Mouse (Mus musculus) MEL (cell line): ENCODE measurements around the gene Ccnc. TPM values are rescaled to one million over a fixed set of nuclear protein-coding genes. Genes with fewer than 3 reads are reported as not detected.
A peak's percentile ranks its signal among the peaks of the same experiment; 100 is the strongest.

Experiments
- DNase-seq: peaks from one replicate; pipeline ENCODE4 v3.0.0; 2011; ENCODE audit warnings: low read depth, low spot score
- H3K27ac ChIP-seq: 2 replicates; pipeline ENCODE4 v1.5.1; 2012; ENCODE audit warnings: low read depth, mild to moderate bottlenecking, control low read depth, low read length, moderate library complexity; ENCODE audit not compliant: control insufficient read depth
- H3K27me3 ChIP-seq, 2 experiments: fragments of 150-350 bp in 1 of 2; sonication (generic) in 1 of 2; 2 replicates each; pipeline ENCODE4 v1.6.1; 2012; ENCODE audit warnings: low read length in 2 of 2, mild to moderate bottlenecking in 2 of 2, improper control_type of control experiment in 1 of 2, moderate library complexity in 1 of 2; ENCODE audit not compliant: insufficient read depth in 2 of 2, control insufficient read depth in 1 of 2
- H3K36me3 ChIP-seq, 2 experiments: 2 replicates each; pipeline ENCODE4 v1.6.1; 2012 to 2014; ENCODE audit warnings: low read length in 2 of 2, improper control_type of control experiment in 1 of 2, inconsistent platforms in 1 of 2, mild to moderate bottlenecking in 1 of 2; ENCODE audit not compliant: insufficient read depth in 2 of 2, control insufficient read depth in 1 of 2
- H3K4me1 ChIP-seq, 2 experiments: fragments of 150-350 bp in 1 of 2; sonication (generic) in 1 of 2; 2 replicates each; pipeline ENCODE4 v1.6.1; 2012; ENCODE audit warnings: low read length in 2 of 2, improper control_type of control experiment in 1 of 2, mild to moderate bottlenecking in 1 of 2; ENCODE audit not compliant: insufficient read depth in 2 of 2, control insufficient read depth in 1 of 2
- H3K4me3 ChIP-seq, 2 experiments: fragments of 150-350 bp in 1 of 2; sonication (generic) in 1 of 2; 2 replicates each; pipeline ENCODE4 v1.5.1; 2012; ENCODE audit warnings: low read depth in 2 of 2, low read length in 2 of 2, mild to moderate bottlenecking in 2 of 2, moderate library complexity in 2 of 2, control low read depth in 1 of 2, improper control_type of control experiment in 1 of 2; ENCODE audit not compliant: control insufficient read depth in 1 of 2, insufficient read depth in 1 of 2
- H3K79me2 ChIP-seq: 2 replicates; pipeline ENCODE4 v1.6.1; 2012; ENCODE audit warnings: mild to moderate bottlenecking, low read length, moderate library complexity; ENCODE audit not compliant: control insufficient read depth, poor library complexity, insufficient read depth
- H3K9ac ChIP-seq: 2 replicates; pipeline ENCODE4 v1.6.1; 2012; ENCODE audit warnings: low read depth, mild to moderate bottlenecking, control low read depth, low read length, moderate library complexity; ENCODE audit not compliant: control insufficient read depth, poor library complexity, severe bottlenecking
- H3K9me3 ChIP-seq: fragments of 150-350 bp; sonication (generic); replicated peaks from 2 replicates; pipeline ENCODE4 v1.6.1; 2012; ENCODE audit warnings: mild to moderate bottlenecking, low read length, improper control_type of control experiment, moderate library complexity; ENCODE audit not compliant: insufficient read depth
- BHLHE40 ChIP-seq: IDR thresholded peaks from 2 replicates; pipeline ENCODE4 v1.6.1; 2012; ENCODE audit warnings: low read depth, mild to moderate bottlenecking, inconsistent platforms, low read length, improper control_type of control experiment, borderline replicate concordance
- CHD1 ChIP-seq: IDR thresholded peaks from 2 replicates; pipeline ENCODE4 v1.6.1; 2012; ENCODE audit warnings: low read depth, mild to moderate bottlenecking, inconsistent platforms, low read length, improper control_type of control experiment
- CHD2 ChIP-seq: IDR thresholded peaks from 2 replicates; pipeline ENCODE4 v1.6.1; 2011; ENCODE audit warnings: low read length, improper control_type of control experiment
- CTCF ChIP-seq, 3 experiments: IDR thresholded peaks in 2 of 3; conservative IDR thresholded peaks in 1 of 3; 2 replicates each; pipeline ENCODE4 v1.5.1; 2011 to 2012; ENCODE audit warnings: low read length in 3 of 3, low read depth in 2 of 3, mild to moderate bottlenecking in 2 of 3, improper control_type of control experiment in 1 of 3, inconsistent platforms in 1 of 3, mixed read lengths in 1 of 3, moderate library complexity in 1 of 3; ENCODE audit not compliant: control insufficient read depth in 1 of 3, insufficient read depth in 1 of 3, poor library complexity in 1 of 3, severe bottlenecking in 1 of 3
- E2F4 ChIP-seq: IDR thresholded peaks from 2 replicates; pipeline ENCODE4 v1.6.1; 2011; ENCODE audit warnings: low read depth, low read length, improper control_type of control experiment, borderline replicate concordance
- ELF1 ChIP-seq: IDR thresholded peaks from 2 replicates; pipeline ENCODE4 v1.6.1; 2014; ENCODE audit warnings: low read depth, mild to moderate bottlenecking, inconsistent platforms, low read length, improper control_type of control experiment, moderate library complexity
- EP300 ChIP-seq, 2 experiments: IDR thresholded peaks; 2 replicates each; pipeline ENCODE4 v1.6.1; 2011; ENCODE audit warnings: improper control_type of control experiment in 2 of 2, low read length in 2 of 2, low read depth in 1 of 2, mild to moderate bottlenecking in 1 of 2
- ETS1 ChIP-seq: IDR thresholded peaks from 2 replicates; pipeline ENCODE4 v1.6.1; 2012; ENCODE audit warnings: low read depth, mild to moderate bottlenecking, inconsistent platforms, low read length, improper control_type of control experiment, moderate library complexity
- GABPA ChIP-seq: IDR thresholded peaks from 2 replicates; pipeline ENCODE4 v1.6.1; 2012; ENCODE audit warnings: low read depth, mild to moderate bottlenecking, inconsistent platforms, low read length, improper control_type of control experiment, moderate library complexity
- HCFC1 ChIP-seq: IDR thresholded peaks from 2 replicates; pipeline ENCODE4 v1.6.1; 2012; ENCODE audit warnings: low read depth, mild to moderate bottlenecking, inconsistent platforms, low read length, improper control_type of control experiment, moderate library complexity
- JUND ChIP-seq: IDR thresholded peaks from 2 replicates; pipeline ENCODE4 v1.6.1; 2011; ENCODE audit warnings: low read depth, mild to moderate bottlenecking, improper control_type of control experiment, low read length
- KAT2A ChIP-seq: conservative IDR thresholded peaks from 2 replicates; pipeline ENCODE4 v1.6.1; 2012; ENCODE audit warnings: low read depth, low read length, improper control_type of control experiment, inconsistent platforms
- MAFK ChIP-seq: IDR thresholded peaks from 2 replicates; pipeline ENCODE4 v1.6.1; 2011; ENCODE audit warnings: low read depth, mild to moderate bottlenecking, low read length, improper control_type of control experiment, borderline replicate concordance
- MAX ChIP-seq: IDR thresholded peaks from 2 replicates; pipeline ENCODE4 v1.6.1; 2011; ENCODE audit warnings: low read length, improper control_type of control experiment
- MAZ ChIP-seq: IDR thresholded peaks from 2 replicates; pipeline ENCODE4 v1.6.1; 2012; ENCODE audit warnings: low read depth, mild to moderate bottlenecking, inconsistent platforms, low read length, improper control_type of control experiment
- MEF2A ChIP-seq: IDR thresholded peaks from 2 replicates; pipeline ENCODE4 v1.6.1; 2014; ENCODE audit warnings: low read depth, mild to moderate bottlenecking, inconsistent platforms, low read length, improper control_type of control experiment; ENCODE audit not compliant: poor library complexity, insufficient replicate concordance, severe bottlenecking; ENCODE audit errors: extremely low read depth
- MXI1 ChIP-seq: IDR thresholded peaks from 2 replicates; pipeline ENCODE4 v1.6.1; 2011; ENCODE audit warnings: mild to moderate bottlenecking, low read depth, low read length, improper control_type of control experiment
- MYB ChIP-seq: IDR thresholded peaks from 2 replicates; pipeline ENCODE4 v1.6.1; 2011; ENCODE audit warnings: mild to moderate bottlenecking, low read depth, low read length, improper control_type of control experiment
- MYC ChIP-seq: IDR thresholded peaks from 2 replicates; pipeline ENCODE4 v1.6.1; 2011; ENCODE audit warnings: low read depth, mild to moderate bottlenecking, low read length, improper control_type of control experiment, moderate library complexity
- NELFE ChIP-seq: IDR thresholded peaks from 2 replicates; pipeline ENCODE4 v1.6.1; 2011; ENCODE audit warnings: low read depth, low read length, improper control_type of control experiment
- NRF1 ChIP-seq: IDR thresholded peaks from 2 replicates; pipeline ENCODE4 v1.6.1; 2014; ENCODE audit warnings: low read depth, mild to moderate bottlenecking, inconsistent platforms, low read length, improper control_type of control experiment, moderate library complexity; ENCODE audit not compliant: poor library complexity, insufficient read depth, severe bottlenecking
- POLR2A ChIP-seq, 2 experiments: IDR thresholded peaks; 2 replicates each; pipeline ENCODE4 v1.6.1; 2011 to 2012; ENCODE audit warnings: low read length in 2 of 2, mild to moderate bottlenecking in 2 of 2, control low read depth in 1 of 2, improper control_type of control experiment in 1 of 2, low read depth in 1 of 2, moderate library complexity in 1 of 2; ENCODE audit not compliant: control insufficient read depth in 1 of 2, insufficient read depth in 1 of 2, poor library complexity in 1 of 2
- POLR2AphosphoS2 ChIP-seq: IDR thresholded peaks from 2 replicates; pipeline ENCODE4 v1.6.1; 2011; ENCODE audit warnings: low read length, improper control_type of control experiment
- POLR2AphosphoS5 ChIP-seq: IDR thresholded peaks from 2 replicates; pipeline ENCODE4 v1.6.1; 2012; ENCODE audit warnings: low read depth, borderline replicate concordance, mild to moderate bottlenecking, inconsistent platforms, low read length, moderate library complexity, mixed read lengths
- RAD21 ChIP-seq: IDR thresholded peaks from 2 replicates; pipeline ENCODE4 v1.6.1; 2011; ENCODE audit warnings: mild to moderate bottlenecking, low read depth, low read length, improper control_type of control experiment
- RCOR1 ChIP-seq: IDR thresholded peaks from 2 replicates; pipeline ENCODE4 v1.6.1; 2012; ENCODE audit warnings: low read depth, mild to moderate bottlenecking, inconsistent platforms, low read length, improper control_type of control experiment
- SIN3A ChIP-seq: IDR thresholded peaks from 2 replicates; pipeline ENCODE4 v1.6.1; 2012; ENCODE audit warnings: low read length, improper control_type of control experiment, inconsistent platforms
- SMC3 ChIP-seq: IDR thresholded peaks from 2 replicates; pipeline ENCODE4 v1.6.1; 2011; ENCODE audit warnings: low read depth, low read length, improper control_type of control experiment
- TAL1 ChIP-seq: IDR thresholded peaks from 2 replicates; pipeline ENCODE4 v1.6.1; 2012; ENCODE audit warnings: mild to moderate bottlenecking, inconsistent platforms, low read length, moderate library complexity, mixed read lengths
- TBP ChIP-seq: IDR thresholded peaks from 2 replicates; pipeline ENCODE4 v1.8.0; 2011; ENCODE audit warnings: low read depth, low read length, improper control_type of control experiment
- TCF12 ChIP-seq: IDR thresholded peaks from 2 replicates; pipeline ENCODE4 v1.6.1; 2014; ENCODE audit warnings: low read depth, mild to moderate bottlenecking, inconsistent platforms, low read length, improper control_type of control experiment, moderate library complexity
- UBTF ChIP-seq: IDR thresholded peaks from 2 replicates; pipeline ENCODE4 v1.6.1; 2012; ENCODE audit warnings: low read depth, mild to moderate bottlenecking, inconsistent platforms, low read length, improper control_type of control experiment, moderate library complexity, borderline replicate concordance; ENCODE audit not compliant: insufficient read depth
- USF2 ChIP-seq, 2 experiments: IDR thresholded peaks; 2 replicates each; pipeline ENCODE4 v1.6.1; 2011 to 2012; ENCODE audit warnings: improper control_type of control experiment in 2 of 2, low read length in 2 of 2, borderline replicate concordance in 1 of 2, inconsistent platforms in 1 of 2, low read depth in 1 of 2, mild to moderate bottlenecking in 1 of 2; ENCODE audit not compliant: insufficient read depth in 1 of 2
- ZC3H11A ChIP-seq: IDR thresholded peaks from 2 replicates; pipeline ENCODE4 v1.6.1; 2012; ENCODE audit warnings: low read depth, mild to moderate bottlenecking, inconsistent platforms, low read length, improper control_type of control experiment
- ZKSCAN1 ChIP-seq: IDR thresholded peaks from 2 replicates; pipeline ENCODE4 v1.6.1; 2012; ENCODE audit warnings: low read depth, mild to moderate bottlenecking, inconsistent platforms, low read length, improper control_type of control experiment, moderate library complexity
- ZMIZ1 ChIP-seq: IDR thresholded peaks from 2 replicates; pipeline ENCODE4 v1.6.1; 2012; ENCODE audit warnings: low read depth, mild to moderate bottlenecking, inconsistent platforms, low read length, improper control_type of control experiment, moderate library complexity
- polyA plus RNA-seq, 2 experiments: library from polyadenylated mRNA; stranded (reverse) in 1 of 2; unstranded in 1 of 2; fragments of >175 nt in 1 of 2; fragments of >200 nt in 1 of 2; gene quantifications; 2 replicates each; pipeline versions ENCODE4 v1.2.1 to v1.2.4; 2012; ENCODE audit warnings: low replicate concordance in 2 of 2, low read depth in 1 of 2; ENCODE audit not compliant: insufficient read length in 2 of 2, insufficient read depth in 1 of 2, missing spikeins in 1 of 2
- total RNA-seq: library from RNA; depleted of rRNA; stranded (reverse); fragments of 300-350 nt; gene quantifications from 2 replicates; pipeline ENCODE4 v1.2.3, GENCODE M21; 2012; rRNA removed

The Ccnc gene
- total RNA-seq (16.0 and 20.0 TPM in 2 replicates), polyA plus RNA-seq (100 to 1,000 TPM in 1 of 2 experiments, 10 to 100 TPM in 1; 14.7 to 196 TPM)

GRCm38 (mm10) chr4:21727615-21728165, at the start of gene Ccnc:
TSS of gene Ccnc (plus strand) at chr4:21727701.
- Histone ChIP-seq H3K4me1 (no peaks in the 10 kb centered on the region; a peak in 1 of 4 replicates), H3K36me3 (peaks cover 0 to 10% of the 10 kb centered on the region in 2 experiments; a peak in 2 of 4 replicates), H3K27me3 (peaks cover 0 to 4% of the 10 kb centered on the region in 2 experiments; a peak in 3 of 4 replicates), H3K4me3 (peak within 1 kb of the TSS; percentile 70 to 92), H3K27ac (peak within 1 kb of the TSS; percentile 82), H3K79me2 (peaks cover 14% of the 10 kb centered on the region), H3K9ac (peak within 1 kb of the TSS; percentile 84), H3K9me3 (no peaks in the 10 kb centered on the region)
- peak; percentile 95 for DNase-seq
- TF ChIP-seq TAL1 (no peak), MXI1 (peak; percentile 70), HCFC1 (peak; percentile 91), MEF2A (no peak), MYB (no peak), CTCF (IDR thresholded peaks at IDR 0.05 in 2 of 3, conservative IDR thresholded peaks at IDR 0.05 in 1 of 3; ENCODE audit: control insufficient read depth in 1 of 3, insufficient read depth in 1 of 3, low read depth in 2 of 3, low read length in 3 of 3, poor library complexity in 1 of 3, severe bottlenecking in 1 of 3) (no peak), E2F4 (no peak; the same call in 1 of the 2 replicates), NRF1 (no peak), EP300 (IDR thresholded peaks at IDR 0.05; ENCODE audit: low read depth in 1 of 2, low read length in 2 of 2) (peak in 1 of 2 experiments; percentile 16; a peak in 1 of 4 replicates), ETS1 (peak; percentile 55; the same call in 1 of the 2 replicates), MAFK (no peak), TBP (peak; percentile 79), KAT2A (no peak; the same call in 1 of the 2 replicates), RCOR1 (no peak), ELF1 (peak; percentile 72), POLR2AphosphoS2 (no peak; the same call in none of the 2 replicates), SMC3 (no peak; the same call in 1 of the 2 replicates), ZKSCAN1 (no peak), USF2 (IDR thresholded peaks at IDR 0.05; ENCODE audit: borderline replicate concordance in 1 of 2, insufficient read depth in 1 of 2, low read depth in 1 of 2, low read length in 2 of 2) (no peak), POLR2AphosphoS5 (no peak), POLR2A (IDR thresholded peaks at IDR 0.05; ENCODE audit: control insufficient read depth in 1 of 2, insufficient read depth in 1 of 2, low read depth in 1 of 2, low read length in 2 of 2, poor library complexity in 1 of 2) (peak; percentile 90 to 95), BHLHE40 (no peak), MYC (no peak), MAZ (no peak), GABPA (no peak), SIN3A (peak; percentile 94), MAX (peak; percentile 73; the same call in 1 of the 2 replicates), ZC3H11A (no peak), UBTF (peak; percentile 51; the same call in 1 of the 2 replicates), JUND (no peak), RAD21 (no peak), CHD1 (no peak), ZMIZ1 (peak; percentile 84), CHD2 (no peak), NELFE (peak; percentile 87), TCF12 (peak; percentile 88)
